Mouse (Mus musculus): ENCODE measurements around the gene Fscn1.

DNA sequence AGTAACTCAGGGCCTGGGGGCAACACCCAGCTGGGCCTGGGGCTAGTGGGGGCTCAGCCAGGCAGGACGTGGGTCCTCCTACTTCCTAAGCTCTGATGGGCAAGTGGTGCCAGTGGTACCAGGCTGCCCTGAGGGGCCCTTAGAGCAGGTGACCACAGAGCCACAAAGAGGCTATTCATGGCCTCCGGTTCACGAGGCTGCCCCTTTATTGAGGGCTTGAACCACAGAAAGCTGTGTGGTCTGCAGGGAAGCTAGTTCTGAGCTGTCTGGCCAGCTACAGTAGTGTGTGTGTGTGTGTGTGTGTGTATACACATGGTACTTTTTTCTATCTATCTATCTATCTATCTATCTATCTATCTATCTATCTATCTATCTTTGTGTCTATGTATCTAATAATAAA lies 6.5 kb upstream of the Fscn1 start:
- TF ChIP-seq CTCF (conservative IDR thresholded peaks at IDR 0.05; ENCODE audit: low read length), result no peak
- no peak for TF ChIP-seq POU5F1 (IDR thresholded peaks at IDR 0.05; ENCODE audit: borderline replicate concordance, low read length)
